Mouse (Mus musculus) cerebellum, adult 18-20 months (tissue): ENCODE results near the gene Hsd17b14.

Source experiments
- DNase-seq, 2 experiments: peaks; one replicate each; pipeline ENCODE4 v3.0.0; 2021

Hsd17b14 gene

GRCm38 (mm10) chr7:45567780-45568516 is 13.3 kb downstream of the Hsd17b14 start:
- peak; percentile 90 to 96 for DNase-seq

DNA sequence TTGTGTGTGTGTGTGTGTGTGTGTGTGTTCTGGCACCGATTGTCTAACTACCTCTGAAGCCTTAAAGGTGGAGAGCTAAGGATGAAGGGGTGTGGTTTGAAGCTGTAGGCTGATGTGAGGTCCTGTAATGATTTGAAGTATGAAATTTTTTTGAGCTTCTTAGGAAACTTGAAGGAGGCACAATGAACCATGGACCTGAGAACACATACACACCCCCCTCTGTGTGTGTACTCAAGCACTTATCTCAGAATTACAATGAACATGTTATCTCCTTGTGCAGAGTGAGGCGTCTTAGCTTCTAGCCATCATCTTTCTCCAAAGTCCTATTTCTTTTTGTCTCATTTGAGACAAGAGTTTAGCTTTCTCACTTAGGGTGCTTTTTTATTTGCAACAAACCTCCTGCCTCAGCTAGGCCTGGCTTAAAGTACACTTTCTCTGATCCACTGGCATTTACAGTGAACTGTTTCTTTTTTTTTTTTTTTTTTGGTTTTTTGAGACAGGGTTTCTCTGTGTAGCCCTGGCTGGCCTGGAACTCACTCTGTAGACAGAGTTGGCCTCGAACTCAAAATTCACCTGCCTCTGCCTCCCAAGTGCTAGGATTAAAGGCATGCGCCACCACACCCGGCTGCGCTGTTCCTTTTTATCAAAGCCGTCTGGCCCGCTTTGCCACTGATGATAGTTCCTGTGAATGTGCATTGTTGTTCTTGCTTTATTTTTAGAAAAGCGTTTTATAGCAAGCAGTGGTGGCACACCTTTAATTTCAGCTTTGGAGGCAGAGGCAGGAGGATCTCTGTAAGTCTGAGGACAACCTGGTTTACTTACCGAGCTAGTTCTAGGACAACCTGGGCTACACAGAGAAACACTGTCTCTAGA is 14.1 kb downstream of the Hsd17b14 start:
- DNase-seq, result no peak

- peak; percentile 80 to 81 for DNase-seq
Observed at GRCm38 (mm10) chr7:45570103-45570741, 15.5 kb downstream of the Hsd17b14 start, which contains the start of gene Bcat2. Gene Bcat2, plus strand, starts transcription at chr7:45570153.

GRCm38 (mm10) chr7:45571966-45572365 is 17.3 kb downstream of the Hsd17b14 start:
- no peak for DNase-seq

GRCm38 (mm10) chr7:45573954-45574353 is 19.3 kb downstream of the Hsd17b14 start:
- DNase-seq, result no peak

GRCm38 (mm10) chr7:45574472-45575379 is 20.0 kb downstream of the Hsd17b14 start:
- DNase-seq, result no peak

DNA sequence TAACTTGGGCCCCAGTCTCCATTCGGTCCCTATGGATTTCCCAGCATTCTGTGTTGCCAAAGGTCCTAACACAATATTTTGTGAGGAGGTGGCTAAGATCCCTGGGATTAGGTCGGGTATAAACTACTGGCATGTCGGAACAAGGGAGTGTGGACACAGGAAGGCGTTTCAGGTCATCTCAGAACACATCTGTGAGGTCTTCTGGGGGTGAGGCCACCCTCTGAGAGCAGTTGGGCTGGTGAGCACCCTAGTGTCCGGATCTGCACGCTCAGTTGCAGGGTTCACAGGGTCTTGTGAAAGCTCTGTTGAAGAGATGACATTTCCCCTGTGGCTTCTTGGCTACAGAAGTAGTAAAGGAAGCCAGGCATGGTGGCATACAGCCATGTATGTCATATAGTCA is 31.2 kb downstream of the Hsd17b14 start:
- no peak for DNase-seq

- DNase-seq, result no peak
Observed at GRCm38 (mm10) chr7:45587631-45588592, 33.2 kb downstream of the Hsd17b14 start.

- DNase-seq, result peak; percentile 94 to 97
Observed at GRCm38 (mm10) chr7:45589173-45589572, 34.5 kb downstream of the Hsd17b14 start.

DNA sequence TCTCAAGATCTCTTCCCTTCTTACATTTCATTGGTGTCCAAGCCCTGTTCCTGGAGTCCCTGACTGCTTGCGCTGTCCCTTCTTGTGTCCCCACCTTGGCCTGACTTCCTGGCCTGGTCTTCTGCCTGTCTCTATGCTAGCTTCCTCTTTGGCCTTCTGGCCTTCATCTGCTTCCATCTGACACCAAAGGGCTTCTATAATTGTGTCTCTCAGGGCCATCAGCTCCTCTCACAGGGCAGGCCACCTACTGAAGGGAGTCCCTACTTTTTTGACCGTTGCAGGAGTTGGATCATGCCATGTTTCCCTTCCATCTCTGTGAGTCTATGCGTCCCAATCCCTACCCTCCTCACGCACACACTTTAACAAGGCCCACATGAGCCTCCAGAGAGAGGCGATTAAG is 35.2 kb downstream of the Hsd17b14 start:
- no peak for DNase-seq

- DNase-seq, result no peak
Observed at GRCm38 (mm10) chr7:45590874-45591273, 36.2 kb downstream of the Hsd17b14 start.

DNA sequence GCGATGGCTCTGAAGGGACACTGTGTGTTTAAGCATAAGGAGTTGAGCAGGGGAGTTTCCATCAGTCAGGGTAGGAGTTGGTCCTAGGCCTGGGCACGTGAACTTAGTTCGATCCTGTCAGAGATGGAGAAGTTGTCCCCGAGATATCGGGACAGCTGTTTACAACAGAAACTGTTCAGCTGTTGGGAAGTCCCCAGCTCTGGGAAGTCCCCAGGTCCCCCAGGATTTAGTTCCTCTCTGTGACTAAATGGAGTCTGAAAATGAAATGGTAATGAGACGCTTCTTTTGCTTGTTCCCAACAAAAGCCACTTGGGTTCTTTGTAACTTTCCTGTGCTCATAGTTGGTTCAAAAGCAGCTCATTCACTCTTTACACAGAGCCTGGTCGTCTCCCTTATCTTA is 37.2 kb downstream of the Hsd17b14 start:
- no peak for DNase-seq

- peak; percentile 73 to 87 for DNase-seq
Observed at GRCm38 (mm10) chr7:45593118-45593815, 38.6 kb downstream of the Hsd17b14 start.

GRCm38 (mm10) chr7:45595176-45595575 is 40.5 kb downstream of the Hsd17b14 start:
- no peak for DNase-seq

- no peak for DNase-seq
Observed at GRCm38 (mm10) chr7:45596107-45596506, 41.4 kb downstream of the Hsd17b14 start.

DNA sequence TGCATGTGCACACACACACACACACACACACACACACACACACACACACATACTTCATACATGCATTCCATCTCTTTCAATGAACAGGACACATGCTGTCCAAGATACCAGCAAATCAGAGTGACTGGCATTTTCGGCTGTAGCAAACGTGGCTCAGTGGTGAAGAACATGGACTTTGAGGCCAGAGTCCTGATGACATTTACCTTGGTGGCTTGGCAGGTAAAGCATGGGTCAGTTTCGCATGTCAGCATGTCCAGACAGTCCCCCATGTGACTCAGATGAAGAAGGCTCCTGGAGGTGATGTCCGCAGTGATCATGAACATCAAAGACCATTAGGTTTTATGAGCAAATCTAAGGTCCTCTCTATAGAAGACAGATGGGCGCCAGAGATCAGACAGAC is 42.3 kb downstream of the Hsd17b14 start:
- no peak for DNase-seq

GRCm38 (mm10) chr7:45597527-45597926 is 42.8 kb downstream of the Hsd17b14 start:
- DNase-seq, result no peak

DNA sequence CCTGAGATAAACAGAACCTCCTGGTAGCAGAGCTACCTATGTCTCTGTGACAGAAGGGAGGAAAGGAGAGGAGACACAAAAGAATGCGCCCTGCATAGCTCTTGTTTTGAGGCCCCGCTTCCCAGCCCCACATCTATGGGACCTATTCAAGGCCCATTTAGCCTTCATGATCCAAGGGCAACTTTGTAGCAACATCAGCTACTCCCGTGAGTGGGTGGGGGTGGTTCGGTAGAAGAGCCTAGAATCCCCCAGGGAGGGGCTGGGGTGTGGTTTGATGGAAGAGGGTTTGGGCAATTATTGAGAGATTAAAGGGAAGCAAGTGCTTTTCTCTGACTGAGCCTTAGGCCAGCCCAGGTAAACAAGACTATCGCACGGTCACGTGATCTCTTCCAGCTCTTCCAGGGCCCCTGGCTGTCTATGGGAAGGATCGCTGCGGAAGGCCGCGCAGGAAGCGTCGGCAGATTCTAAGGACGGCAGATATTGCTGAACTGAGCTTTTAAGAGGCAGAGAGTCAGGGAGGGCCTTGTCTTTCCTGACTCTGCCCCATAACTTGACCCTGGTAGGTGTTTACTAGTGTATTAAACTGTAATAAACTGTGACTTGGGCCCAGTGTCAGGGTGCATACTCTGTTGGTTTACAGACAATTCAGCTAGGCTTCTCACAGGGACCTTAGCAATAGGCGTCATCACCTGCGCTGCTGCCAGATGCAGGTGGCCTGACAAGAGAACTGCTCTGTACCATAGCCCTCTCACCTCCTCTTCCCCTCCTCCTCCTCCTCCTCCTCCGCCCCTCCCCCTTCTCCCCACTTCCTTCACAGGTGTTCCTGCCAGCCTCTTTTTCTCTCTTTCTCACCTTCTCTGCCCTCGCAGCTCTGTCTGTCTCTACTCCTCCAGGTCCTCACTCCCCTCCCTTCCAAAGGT is 44.5 kb downstream of the Hsd17b14 start:
- DNase-seq, result no peak

- DNase-seq, result no peak
Observed at GRCm38 (mm10) chr7:45605704-45606289, 51.1 kb downstream of the Hsd17b14 start.
